Mouse (Mus musculus): ENCODE measurements around the gene Tmem38b. TPM values are rescaled to one million over a fixed set of nuclear protein-coding genes. Genes with fewer than 3 reads are reported as not detected.

The Tmem38b gene
- total RNA-seq, 2 experiments from 2014 or later, result 33.0 to 34.8 TPM

DNA sequence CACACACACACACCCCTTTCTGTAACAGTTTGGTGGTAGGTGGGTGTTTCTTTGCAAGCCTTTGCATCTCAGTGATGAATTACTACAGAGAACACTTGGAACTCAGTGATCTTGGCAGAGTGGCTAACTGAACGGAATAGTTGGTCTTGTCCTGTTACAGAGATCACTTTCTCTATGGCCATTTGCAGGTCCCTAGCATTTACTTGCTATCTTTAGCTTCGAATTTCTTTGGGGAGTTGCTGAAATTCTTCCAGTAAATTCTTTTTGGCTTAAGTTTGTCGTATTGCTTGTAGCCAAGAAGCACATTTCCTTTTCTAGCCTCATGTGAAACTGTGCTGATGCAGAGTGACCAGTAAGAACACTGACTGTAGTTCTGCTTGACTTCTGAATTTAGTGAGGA lies 3.1 kb downstream of the Tmem38b start:
- DNase-seq, result no peak

DNA sequence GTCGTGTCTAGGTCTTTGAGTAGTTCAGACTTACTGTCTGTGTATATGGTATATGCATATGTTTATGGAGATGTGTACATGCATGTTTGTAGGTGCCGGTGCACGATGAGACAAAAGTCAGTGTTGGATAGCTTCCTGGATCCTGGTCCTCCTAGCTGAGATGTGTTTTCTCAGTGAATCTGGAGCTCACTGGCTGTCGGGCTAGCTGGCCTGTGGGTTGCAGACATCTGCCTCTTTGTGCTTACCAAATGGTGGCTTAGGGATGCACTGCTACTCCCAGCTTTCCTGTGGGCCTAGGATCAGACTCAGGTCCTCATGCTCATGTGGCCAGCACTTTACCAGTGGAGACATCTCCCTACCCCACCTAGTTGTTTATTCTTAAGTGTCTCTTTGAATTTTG lies 4.2 kb downstream of the Tmem38b start:
- DNase-seq, result no peak

DNA sequence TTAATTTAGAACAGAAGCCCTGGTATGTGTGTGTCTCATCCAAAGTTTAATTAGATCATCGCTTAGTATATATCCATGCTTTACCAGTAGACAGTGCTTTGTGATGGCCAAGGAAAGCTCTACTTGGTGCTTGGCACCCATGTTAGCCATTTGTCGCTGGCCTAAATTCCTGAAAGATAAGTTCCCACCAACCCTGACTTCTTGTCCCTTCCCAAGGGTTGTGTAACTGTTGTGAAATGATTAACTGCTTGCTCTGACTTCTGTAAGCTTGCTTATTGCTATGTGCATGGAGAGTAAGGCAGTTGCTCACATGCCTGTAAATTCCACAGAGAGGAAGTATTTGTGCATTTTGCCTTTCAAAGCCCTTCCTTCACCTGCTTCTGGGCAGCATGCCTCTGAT lies 4.7 kb downstream of the Tmem38b start:
- no peak for DNase-seq

DNA sequence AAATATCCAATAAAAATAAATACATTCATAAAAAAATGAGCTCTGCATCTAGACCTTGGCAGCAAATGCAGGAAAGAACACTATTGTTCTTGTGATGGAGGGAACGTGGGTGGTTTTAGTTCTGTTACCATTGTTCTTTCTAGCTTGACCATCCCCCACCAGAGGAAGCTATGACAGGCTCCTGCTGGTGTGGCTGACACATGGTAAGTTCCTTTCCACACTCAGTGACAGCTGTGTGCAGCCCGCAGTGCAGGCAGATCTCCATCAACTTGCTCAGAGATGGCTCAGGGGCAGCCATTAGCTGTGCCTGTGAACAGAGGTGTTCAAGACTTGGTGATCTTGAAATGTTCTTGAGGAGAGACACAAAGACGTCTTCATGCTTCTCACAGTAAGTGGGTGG lies 6.5 kb downstream of the Tmem38b start:
- no peak for DNase-seq

DNA sequence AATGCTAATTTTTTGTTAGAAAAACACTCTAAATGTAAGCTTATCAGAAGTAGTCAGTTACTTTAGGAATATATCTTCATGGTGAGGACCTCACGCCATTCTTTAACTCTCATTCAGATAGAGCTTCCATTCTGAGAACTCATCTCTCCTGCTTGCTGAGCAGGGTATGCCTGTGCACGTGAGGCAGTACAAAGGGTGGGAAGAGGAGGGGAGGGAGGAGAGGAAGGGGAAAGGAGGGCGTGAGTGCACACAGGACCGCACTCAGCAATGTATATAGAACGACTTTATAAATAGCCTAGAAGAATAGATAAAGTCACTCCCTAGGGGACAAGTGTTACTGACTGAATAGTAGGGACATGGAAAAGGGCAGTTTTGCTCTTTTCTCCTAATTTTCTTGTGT lies 11.1 kb downstream of the Tmem38b start:
- DNase-seq, result no peak

DNA sequence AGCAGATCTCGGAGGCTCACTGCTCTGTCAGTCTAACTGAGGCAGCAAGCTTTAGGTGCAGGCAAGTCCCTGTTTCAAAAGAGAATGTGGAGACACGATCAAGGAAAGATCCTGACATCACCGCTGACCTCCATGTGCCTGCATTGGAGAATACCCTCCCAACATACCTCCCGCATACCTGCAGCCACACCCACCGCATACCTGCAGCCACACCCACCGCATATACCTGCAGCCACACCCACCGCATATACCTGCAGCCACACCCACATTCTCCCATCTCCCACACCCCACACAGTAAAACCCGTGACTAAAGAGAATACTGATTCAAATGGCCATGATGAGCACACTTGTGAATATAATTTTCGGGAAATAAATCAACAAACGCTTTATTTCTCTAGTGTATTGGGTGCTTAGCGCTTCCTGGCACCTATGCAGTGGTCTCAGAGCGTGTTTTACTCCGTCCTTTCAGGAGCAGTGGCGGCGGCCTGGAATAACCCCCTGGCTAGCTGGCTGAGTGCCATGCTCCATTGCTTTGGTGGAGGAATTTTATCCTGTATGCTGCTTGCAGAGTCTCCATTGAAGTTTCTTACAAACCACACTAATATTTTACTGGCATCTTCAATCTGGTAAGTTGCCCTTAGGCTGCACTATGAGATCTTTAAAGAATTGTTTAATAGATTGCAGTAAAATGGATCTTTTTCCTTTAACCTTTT lies 14.5 kb downstream of the Tmem38b start:
- peak; percentile 59 for DNase-seq

DNA sequence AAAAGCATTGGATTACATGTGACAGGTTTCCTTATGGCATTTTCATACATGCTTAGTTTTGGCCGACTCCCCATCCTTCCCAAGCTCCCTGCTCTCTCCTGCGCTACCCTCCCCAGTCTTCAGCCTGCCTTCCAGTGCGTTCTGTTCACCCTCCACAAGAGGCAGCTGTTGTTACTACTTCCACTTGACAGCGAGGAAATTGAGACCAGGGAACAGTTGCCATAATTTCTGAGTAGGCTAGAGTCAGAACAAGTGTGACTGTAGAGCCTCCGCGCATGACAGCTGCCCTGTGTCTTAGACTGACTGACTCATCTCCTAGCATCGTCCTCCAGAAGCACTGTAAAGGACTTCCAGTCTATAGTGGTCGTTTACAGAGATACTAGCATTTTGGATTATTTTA lies 17.7 kb downstream of the Tmem38b start:
- DNase-seq, result no peak

DNA sequence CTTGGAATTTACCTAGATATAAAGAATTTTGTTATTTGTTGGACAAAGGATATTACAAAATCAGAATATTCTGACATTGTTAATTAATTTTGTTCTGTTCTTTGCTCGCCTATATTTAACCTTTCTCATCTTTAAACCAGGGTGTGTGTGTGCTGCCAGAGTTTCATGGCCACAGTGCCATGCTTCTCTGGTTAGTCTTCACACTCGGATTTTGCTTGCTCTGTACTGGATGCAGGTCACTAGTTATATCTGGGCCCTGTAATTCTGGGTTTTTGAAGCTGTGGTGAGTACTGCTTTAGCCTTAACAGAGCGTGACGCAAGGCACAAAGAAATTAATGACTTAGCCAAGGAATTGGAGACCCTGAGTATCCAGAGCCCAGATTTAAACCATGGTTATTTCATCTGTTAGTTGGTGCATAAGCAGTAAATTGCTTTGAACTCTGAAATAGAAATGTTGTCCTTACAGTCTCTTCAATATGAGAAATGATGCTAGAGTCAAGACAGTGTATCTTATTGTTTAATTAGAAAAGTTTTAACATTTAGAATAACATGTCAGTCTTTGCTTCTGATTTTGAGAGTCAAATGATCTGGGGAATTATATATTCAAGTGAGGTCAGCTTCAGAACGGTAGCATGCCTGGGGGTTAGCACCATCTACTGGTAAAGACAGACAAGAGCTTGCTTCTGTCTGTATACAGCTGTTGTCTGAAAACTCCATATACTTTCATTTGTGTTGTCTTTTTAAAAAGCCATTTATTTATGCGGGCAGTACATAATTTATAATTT lies 19.2 kb downstream of the Tmem38b start:
- peak; percentile 42 for DNase-seq

DNA sequence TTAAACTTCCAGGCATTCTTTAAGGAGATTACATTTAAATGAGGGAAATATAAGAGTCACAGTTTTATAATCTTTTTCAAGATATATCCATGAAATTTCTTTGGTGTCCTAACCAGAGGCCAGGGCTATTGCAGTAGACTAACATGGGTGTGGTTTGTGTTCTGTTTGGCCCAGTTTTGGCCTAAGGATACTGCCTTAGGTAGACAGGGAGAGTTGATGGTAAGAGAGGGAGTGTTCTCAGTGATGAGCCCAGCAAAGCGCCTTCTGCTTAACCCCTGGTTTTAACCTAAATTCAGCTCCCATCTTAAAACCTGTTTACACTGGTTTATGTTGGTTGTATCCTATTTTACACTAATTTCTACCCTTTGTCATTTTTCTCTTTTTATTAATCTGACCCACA lies 19.8 kb downstream of the Tmem38b start:
- no peak for DNase-seq

DNA sequence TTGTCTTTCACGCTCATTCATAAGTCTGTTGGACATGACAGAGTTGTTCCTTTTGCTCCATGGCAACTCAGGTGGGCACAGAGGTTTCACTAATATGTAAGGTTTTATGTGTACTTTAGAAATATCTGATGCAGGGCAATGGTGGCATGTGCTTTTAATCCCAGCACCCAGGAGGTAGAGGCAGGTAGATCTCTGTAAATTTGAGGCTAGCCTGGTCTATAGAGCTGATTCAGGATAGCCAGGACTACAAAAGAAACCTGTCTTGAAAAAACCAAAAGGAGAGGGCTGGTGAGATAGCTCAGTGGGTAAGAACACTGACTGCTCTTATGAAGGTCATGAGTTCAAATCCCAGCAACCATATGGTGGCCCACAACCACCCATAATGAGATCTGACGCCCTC lies 20.5 kb downstream of the Tmem38b start:
- DNase-seq, result no peak

DNA sequence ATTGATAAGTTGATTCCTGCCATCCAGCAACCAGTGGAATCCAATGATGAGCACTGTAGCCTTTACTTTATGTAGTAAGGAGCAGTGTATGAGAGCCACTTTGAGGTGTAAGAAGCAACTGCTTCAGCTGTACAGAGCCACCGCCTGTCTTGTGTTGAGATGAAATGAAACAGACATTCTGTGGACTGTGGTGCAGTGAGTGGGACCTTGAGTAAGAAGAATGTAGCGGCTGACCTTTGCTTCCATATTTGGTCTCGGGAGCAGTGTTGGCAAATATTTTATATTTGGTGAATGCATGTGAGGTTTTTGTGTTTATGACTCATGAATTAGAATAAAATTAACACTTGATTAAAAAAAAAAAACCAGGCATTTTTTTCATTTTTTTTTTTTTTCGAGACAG lies 21.7 kb downstream of the Tmem38b start:
- no peak for DNase-seq

DNA sequence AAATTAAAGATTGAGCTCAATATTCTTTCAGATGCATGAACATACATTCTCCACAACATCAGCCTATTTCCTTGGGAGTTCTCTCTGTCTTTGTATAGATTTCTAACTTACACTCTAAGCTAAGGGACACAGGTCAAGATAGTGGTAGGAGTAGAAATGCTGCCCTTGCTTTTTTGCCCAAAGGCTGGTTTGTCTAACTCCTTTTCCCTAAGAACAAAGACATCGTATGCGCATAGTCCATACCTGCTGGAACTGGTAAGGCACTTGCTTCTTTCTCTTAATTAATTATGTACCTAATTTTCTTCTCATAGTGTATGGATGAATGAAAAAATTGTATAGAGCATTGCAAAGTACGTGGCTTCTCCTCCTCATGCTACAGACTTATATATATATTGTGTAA lies 22.5 kb downstream of the Tmem38b start:
- no peak for DNase-seq

DNA sequence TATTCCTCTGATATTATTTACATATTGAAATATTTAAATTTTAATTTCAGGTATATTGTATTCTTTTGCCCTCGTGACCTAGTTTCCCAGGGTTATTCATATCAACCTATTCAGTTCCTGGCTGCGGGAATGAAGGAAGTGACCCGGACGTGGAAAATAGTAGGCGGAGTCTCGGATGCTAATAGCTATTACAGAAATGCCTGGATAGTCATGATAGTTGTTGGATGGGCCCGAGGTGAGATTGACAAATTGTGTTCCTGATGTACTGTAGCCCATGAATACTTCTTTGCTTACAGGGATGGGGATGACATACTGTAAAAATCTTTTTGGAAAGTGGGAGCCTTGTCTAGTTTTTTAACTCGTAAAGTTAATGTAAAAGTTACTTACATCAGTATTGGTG lies 23.0 kb downstream of the Tmem38b start:
- DNase-seq, result no peak

DNA sequence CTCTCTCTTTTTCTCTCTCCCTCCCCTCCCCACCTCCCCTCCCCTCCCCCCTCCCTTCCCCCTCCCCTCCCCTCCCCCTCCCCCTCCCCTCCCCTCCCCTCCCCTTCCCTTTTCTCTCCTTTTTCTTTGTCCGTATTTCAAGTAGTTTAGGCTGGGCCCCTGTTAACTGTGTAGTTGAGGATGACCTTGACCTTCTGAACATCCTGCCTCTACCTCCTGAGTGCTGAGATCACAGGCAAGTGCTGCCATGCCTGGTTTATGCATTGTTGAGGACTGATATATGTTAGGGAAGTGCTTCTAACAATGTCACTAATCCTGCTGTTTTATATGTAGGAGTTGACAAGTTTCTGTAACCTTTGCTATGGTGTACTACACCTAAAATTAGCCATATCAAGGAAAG lies 24.0 kb downstream of the Tmem38b start:
- DNase-seq, result no peak

DNA sequence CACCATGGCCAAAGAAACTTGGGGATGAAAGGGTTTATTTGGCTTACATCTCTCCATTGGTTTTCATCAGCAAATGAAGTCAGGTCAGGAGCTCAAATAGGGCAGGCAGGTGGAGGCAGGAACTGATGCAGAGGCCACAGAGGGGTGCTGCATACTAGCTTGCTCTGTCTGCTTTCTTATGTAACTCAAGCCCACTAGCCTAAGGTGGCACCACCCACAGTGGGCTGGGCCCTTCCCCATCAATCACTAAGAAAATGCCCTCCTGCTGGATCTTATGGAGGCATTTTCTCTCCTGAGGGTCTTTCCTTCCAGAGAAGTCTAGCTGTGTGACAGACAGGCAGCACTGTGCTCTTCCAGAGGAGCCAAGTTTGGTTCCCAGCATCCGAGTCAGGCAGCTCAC lies 27.5 kb downstream of the Tmem38b start:
- DNase-seq, result no peak

DNA sequence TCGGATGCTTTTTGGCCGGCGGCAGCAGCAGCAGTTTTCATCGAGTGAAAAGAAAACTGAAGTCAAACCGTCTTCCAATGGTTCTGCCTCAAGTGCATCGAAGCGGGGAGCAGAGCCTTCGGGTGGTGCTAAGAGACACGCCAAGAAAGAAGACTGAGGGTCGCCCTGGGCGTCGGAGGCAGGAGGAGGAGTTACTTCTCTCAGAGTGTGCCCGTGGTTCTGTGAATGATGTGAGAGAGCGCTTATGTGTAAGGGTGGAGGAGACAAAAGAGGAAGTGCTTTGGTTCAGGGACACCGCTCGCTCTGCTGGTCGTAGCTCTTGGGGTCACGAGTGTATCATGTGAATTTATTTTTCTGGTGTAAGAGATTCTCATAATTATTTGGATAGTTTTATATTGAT lies 34.1 kb downstream of the Tmem38b start:
- DNase-seq, result no peak

DNA sequence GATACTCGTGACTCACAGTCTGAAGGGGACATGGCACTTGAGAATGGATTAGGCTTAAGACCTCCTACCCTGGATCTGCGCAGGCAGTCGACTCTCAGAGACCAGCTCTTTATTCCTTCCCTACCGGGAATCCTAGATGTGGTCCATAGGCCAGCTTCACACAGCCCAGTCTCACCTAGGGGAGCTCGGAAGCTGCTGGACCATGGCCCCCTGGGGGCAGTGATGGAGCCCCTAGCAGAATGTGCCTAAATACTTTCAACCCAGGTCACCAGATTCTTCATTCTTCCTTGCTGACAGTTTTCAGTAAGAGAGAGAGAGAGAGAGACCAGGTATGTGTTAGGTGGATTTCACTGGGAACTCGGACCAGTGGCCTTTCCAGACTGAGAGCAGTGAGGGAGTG lies 36.3 kb downstream of the Tmem38b start:
- DNase-seq, result no peak

DNA sequence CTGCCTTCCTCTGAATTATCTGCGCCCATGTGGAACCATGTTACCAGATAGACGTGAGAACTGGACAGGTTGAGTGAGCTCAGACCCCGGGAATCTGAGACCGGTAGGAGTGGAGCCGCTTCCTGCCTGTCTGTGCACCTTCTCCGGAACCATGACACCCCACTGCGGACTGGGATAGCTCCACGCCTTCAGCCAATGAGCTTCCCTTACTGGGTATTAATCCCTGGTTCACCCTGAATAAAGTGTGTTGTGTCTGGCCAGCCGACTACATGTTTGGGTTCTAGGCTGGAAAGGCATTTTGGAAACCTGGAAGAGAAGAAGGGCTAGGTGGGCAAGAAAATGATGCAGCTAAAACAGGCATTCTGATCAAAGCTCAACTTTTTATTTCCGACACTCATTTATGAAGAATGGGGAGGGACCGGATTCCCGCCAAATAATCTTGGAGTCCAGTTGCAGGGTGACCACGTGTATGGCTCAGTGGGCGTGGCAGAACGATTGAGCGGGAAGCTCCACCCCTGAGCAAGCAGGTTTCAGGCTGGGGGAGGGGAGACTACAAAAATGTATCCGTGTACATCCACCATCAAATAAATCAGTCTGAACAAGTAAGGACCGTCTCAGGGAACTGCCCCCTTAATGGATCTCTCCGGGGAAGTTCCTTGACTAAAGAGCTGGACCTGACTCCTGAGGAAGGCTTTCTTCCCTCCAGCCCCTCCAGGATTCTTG lies 38.4 kb downstream of the Tmem38b start:
- DNase-seq, result no peak

DNA sequence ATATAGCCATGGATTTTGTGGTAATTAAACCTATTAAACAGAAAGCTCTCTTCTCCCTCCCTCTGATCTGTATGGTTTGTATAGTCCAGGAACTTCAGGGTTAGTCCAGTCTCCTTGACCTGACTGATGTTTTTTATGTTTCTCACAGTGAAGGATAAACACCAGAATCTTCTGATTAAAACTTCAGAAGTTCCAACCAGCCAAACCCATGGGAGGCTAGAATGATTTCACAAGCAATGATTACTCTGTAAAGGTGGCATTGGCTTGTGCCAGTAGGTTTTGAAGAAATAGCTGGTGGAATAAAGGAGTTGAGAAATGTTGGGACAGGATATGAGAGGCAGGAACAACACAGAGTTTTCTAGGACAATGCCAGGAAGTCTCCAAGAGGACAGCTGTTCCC lies 40.6 kb downstream of the Tmem38b start:
- DNase-seq, result no peak

DNA sequence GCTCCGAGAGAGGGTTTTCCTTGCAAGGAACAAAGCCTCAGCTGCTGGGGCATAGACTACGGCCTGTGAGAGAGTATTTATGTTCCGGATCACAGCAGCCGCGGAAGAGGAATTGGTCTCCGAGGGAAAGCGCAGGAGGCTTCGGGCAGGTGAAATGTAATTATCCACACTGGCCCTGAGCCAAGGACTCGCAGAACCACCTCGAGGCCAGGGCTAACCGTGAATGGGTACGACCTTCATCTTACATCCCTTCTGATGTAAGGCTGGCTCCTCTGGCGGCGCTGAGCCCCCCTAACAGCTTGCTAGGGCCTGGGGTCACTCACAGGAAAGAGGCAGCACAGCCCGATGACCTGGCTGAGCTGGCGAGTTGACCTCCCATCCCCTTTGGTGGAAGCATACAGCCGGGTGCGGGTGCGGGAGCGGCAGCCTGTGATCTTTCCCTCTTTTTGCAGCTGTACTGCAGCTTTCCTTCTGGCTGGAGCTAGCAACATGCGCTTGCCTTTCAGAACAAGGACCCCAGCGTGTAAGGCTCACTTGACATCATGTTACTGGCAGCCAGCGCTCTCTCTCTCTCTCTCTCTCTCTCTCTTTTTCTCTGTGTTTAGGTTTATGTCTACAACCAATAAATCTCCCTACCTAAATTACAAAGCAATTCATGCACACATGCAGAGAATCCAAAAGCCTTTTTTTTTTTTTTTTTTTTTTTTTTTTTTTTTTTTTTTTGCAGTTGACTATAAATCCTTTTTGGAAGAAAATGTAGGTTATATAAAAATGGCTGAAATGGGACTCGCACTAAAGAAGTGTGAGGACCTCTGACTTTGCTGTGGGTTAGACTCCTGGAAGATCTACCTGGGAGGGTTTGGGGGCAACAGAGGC lies 52.9 kb downstream of the Tmem38b start:
- DNase-seq, result peak; percentile 19

DNA sequence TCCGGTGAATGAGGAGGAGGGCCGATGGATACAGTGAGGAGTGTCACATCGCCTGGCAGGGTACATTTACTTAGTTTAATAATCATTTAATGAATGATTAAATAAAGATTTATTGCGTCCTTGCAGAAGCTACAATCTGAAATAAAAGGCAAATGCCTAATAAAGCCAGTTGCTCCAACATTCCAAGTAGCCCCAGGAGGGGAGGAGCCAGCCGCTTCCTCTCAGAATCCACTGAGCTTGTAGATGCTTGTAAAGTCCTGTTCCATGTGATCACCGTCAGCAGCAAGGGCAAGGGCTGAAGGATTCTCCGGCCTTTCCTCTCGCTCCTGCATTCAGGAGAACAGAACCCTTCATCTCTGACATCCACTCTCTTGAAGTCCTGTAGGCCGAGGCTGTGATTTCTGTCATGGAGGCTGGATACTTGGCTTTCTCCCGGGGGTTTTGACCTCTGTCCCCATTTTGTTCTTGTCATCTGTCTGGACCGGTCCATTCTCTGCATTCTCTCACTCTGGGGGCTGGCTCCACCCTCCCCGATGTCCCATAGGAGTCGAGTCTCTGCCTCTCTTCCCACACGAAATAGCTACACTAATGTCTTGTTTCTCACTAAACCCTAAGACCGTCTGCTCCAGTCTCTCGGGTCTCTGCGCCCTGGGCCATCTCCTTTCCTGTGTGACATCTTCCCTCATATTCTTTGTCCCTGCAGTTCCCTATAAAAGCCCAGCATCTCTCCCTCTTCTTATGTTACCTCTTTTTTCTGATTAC lies 57.3 kb downstream of the Tmem38b start:
- no peak for DNase-seq

All from adrenal gland, postnatal 10 days (tissue).